Mouse (Mus musculus) myocyte (in vitro differentiated cells): ENCODE measurements at regions not wholly inside any gene's neighbourhood (a gene's known extent, or its start where the extent isn't known, plus 50 kb on each side); places are given as distances from the start of the nearest gene placed in this dataset.

ENCODE experiments used
- CEBPB ChIP-seq: IDR thresholded peaks from 2 replicates; pipeline ENCODE4 v1.6.1; 2011; ENCODE audit warnings: mild to moderate bottlenecking, moderate library complexity; ENCODE audit not compliant: poor library complexity, insufficient read depth, severe bottlenecking
- E2F4 ChIP-seq: IDR thresholded peaks from one replicate; pipeline ENCODE4 v1.6.1; 2011; ENCODE audit warnings: mild to moderate bottlenecking, control low read depth, moderate library complexity; ENCODE audit not compliant: insufficient read depth
- MAX ChIP-seq: IDR thresholded peaks from one replicate; pipeline ENCODE4 v1.6.1; 2011; ENCODE audit warnings: low read depth, mild to moderate bottlenecking, control low read depth
- MYOD1 ChIP-seq, 3 experiments: IDR thresholded peaks; one replicate each; pipeline ENCODE4 v1.6.1; 2011; ENCODE audit warnings: control low read depth in 2 of 3, low read depth in 2 of 3, mild to moderate bottlenecking in 2 of 3, moderate library complexity in 1 of 3; ENCODE audit not compliant: insufficient read length in 2 of 3, control insufficient read depth in 1 of 3
- MYOG ChIP-seq, 3 experiments: IDR thresholded peaks; one replicate each; pipeline ENCODE4 v1.6.1; 2011; ENCODE audit warnings: control low read depth in 2 of 3, low read depth in 2 of 3, mild to moderate bottlenecking in 2 of 3; ENCODE audit not compliant: insufficient read length in 2 of 3, control insufficient read depth in 1 of 3, insufficient read depth in 1 of 3
- POLR2A ChIP-seq: IDR thresholded peaks from one replicate; pipeline ENCODE4 v1.6.1; 2011; ENCODE audit warnings: low read depth, mild to moderate bottlenecking, control low read depth, moderate library complexity; ENCODE audit not compliant: insufficient read length
- POLR2AphosphoS2 ChIP-seq: IDR thresholded peaks from one replicate; pipeline ENCODE4 v1.6.1; 2011; ENCODE audit warnings: low read depth, control low read depth; ENCODE audit not compliant: insufficient read length
- REST ChIP-seq: IDR thresholded peaks from one replicate; pipeline ENCODE4 v1.6.1; 2011; ENCODE audit warnings: mild to moderate bottlenecking, control low read depth, moderate library complexity; ENCODE audit not compliant: insufficient read depth, insufficient read length
- SRF ChIP-seq: IDR thresholded peaks from one replicate; pipeline ENCODE4 v1.6.1; 2011; ENCODE audit warnings: low read depth; ENCODE audit not compliant: control insufficient read depth, insufficient read length
- TCF12 ChIP-seq: IDR thresholded peaks from one replicate; pipeline ENCODE4 v1.6.1; 2011; ENCODE audit warnings: mild to moderate bottlenecking, control low read depth; ENCODE audit not compliant: poor library complexity, insufficient read depth, severe bottlenecking
- TCF3 ChIP-seq: IDR thresholded peaks from one replicate; pipeline ENCODE4 v1.6.1; 2011; ENCODE audit warnings: low read depth, control low read depth; ENCODE audit not compliant: insufficient read length
- USF1 ChIP-seq: IDR thresholded peaks from one replicate; pipeline ENCODE4 v1.6.1; 2011; ENCODE audit warnings: low read depth, mild to moderate bottlenecking, control low read depth, moderate library complexity

DNA sequence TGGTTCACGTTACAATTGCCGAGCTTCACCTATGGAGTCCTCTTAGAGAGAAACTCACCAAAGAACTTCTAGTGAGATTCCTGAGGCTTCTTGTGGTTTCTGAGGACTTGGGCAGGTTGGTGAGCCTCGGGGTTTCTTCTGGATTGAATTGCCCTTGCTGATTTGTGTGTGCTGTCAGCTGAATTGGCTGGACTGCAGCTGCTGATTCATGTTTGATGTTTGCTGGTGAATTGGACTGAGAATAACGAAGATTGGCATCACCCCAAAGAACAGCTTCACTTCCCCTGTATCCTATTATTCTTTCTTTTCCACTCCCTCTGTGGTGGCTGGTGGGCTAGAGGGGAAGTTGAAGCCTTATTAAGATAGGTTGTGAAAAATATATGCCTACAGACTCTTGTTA lies 158.4 kb downstream of the Syk start:
- TF ChIP-seq USF1 (no peak), MYOG (IDR thresholded peaks at IDR 0.05; ENCODE audit: control insufficient read depth in 1 of 3, insufficient read depth in 1 of 3, insufficient read length in 2 of 3, low read depth in 2 of 3) (no peak), POLR2A (no peak), POLR2AphosphoS2 (no peak), SRF (no peak), MYOD1 (IDR thresholded peaks at IDR 0.05; ENCODE audit: control insufficient read depth in 1 of 3, insufficient read length in 2 of 3, low read depth in 2 of 3) (no peak), TCF12 (no peak), MAX (no peak), E2F4 (no peak), TCF3 (no peak), REST (no peak), CEBPB (no peak)
